Mouse (Mus musculus): ENCODE results near the gene Vmn2r98.
"Not testable (repeated sequence)": the region's sequence is repeated elsewhere in the genome, so short reads cannot be mapped to it uniquely, and the experiment has no call there.

Vmn2r98 gene

DNA sequence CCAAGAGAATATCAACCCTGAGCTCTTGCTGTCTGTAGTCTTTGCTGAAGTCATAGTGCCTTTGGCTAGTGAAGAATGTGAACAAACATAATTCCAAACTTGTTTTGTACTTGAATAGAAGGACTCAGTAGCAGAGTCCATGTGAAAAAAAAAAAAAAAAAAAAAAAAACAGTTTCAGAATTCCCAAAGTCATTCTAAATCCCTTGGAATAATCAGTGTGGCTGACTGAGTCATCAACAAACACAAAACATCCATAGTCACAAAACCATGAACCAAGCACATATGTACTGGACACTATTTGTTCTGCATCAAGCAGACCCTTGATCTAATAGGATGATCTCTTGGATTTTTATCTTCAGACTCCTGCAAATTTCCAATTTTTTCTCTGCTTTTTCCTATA is at the start of gene Vmn2r98:
Vmn2r98 (plus strand) TSS at position 301 of the 400 bp plus-strand sequence.
- not testable (repeated sequence) for DNase-seq (ENCODE audit: low spot score in 2 of 2)

DNA sequence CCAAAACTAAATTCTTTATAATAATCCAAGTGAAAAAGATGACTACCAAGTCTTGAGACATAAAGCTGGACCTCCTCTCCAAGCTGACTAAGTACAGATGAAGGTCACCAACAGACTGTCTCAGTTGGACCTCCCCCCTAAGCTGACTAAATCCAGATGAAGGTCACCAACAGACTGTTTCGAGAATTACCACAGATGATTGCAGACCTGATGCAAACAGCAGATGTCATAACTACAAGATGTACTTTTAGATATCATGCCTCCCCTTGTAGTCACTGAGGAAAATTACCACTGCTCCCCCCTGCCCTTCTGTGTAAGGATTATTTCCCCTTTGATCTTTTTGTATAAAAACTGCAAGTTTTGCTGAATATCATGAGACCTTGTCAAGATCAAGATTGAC is 21.8 kb upstream of the Vmn2r98 start:
- not testable (repeated sequence) for DNase-seq (ENCODE audit: low spot score in 2 of 2)

DNA sequence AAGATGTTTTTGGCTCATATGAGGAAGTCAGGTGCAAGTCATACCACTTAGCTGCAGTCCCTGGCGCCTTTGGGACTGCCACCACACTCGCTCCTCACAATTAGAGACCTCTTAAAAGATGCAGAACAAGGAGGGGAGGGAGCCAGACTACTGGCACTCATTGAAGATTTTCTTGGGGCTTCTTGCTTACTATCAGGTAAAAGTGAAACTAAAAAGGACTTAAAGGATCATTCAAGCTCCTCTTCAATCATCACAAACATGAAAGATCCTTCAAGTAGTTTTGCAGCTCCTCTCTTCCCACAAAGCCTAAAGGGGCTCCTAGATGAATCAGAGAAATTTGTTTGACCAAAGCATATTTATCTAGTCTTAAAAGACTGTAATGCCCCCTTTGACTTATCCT is 21.3 kb upstream of the Vmn2r98 start:
- no peak for DNase-seq (ENCODE audit: low spot score in 2 of 2)

DNA sequence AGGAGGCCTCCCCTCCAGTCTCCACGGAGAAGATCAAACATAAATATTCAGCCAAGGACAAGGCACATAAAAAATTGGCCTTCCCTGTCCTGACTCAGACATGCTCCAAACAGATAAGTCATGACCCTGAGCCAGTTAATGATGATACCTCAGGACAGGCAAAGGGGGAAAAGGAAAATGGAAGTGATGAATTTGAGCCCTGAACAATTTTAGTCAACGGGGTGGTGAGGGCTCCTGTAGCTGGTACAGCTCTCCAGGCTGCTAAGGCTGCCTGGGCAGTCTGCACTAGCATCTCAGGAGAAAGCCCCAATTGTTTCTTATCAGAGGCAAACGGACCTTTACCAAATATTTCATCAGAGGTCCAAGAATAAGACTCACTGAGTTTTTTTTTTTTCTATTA is 20.5 kb upstream of the Vmn2r98 start:
- no peak for DNase-seq (ENCODE audit: low spot score in 2 of 2)

Data from right cerebral cortex, postnatal 10 days (tissue).